Mouse (Mus musculus) liver, adult 2 months (tissue): Measurements from ENCODE around the gene Egln1.

Experiments used
- CTCF ChIP-seq: fragments of 200-500 bp; IDR thresholded peaks from 2 replicates; pipeline ENCODE4 v1.5.1; 2011; ENCODE audit warnings: low read depth, low read length, control low read depth
- POLR2A ChIP-seq: fragments of 200-500 bp; IDR thresholded peaks from 2 replicates; pipeline ENCODE4 v1.6.1; 2011; ENCODE audit warnings: low read length, control low read depth; ENCODE audit not compliant: insufficient read depth; ENCODE audit errors: extremely low read depth

DNA sequence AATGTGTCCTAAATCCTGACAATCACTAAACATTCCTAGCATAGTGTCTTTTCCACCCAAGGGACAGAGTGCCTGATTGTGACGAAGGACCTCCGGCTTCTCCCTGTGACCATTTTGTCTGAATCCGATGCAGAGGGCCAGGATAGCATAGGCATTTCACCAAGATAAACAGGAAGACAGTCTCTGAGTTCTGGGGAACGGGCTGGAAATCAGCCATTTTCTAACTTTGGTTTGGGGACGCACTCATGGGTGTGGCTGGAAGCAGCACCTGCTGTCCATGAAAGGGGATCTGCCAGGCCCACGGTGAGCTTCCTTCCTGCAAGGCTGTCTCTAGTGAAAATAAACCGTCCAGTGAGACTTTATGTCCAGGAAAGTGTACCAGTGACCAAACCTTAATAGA is 4.1 kb upstream of the Egln1 start:
- TF ChIP-seq POLR2A (no peak), CTCF (no peak)
